Mouse (Mus musculus): ENCODE measurements around the gene Bricd5. TPM values are rescaled to one million over a fixed set of nuclear protein-coding genes. Genes with fewer than 3 reads are reported as not detected.

The Bricd5 gene
- polyA plus RNA-seq, 1 experiment from 2014 or later: 0.25 TPM

GRCm38 (mm10) chr17:24469336-24469909, 4.3 kb upstream of the Bricd5 start:
- H3K4me3 ChIP-seq: peak overlapping the region; percentile 95
- H3K9me3 ChIP-seq: no peaks in the 10 kb centered on the region
- no peaks in the 10 kb centered on the region for H3K27me3 ChIP-seq (ENCODE audit: poor library complexity, severe bottlenecking)
- H3K4me1 ChIP-seq: peaks cover 41% of the 10 kb centered on the region
- no peak for DNase-seq (ENCODE audit: extremely low spot score, low spot score)
- H3K27ac ChIP-seq: peak overlapping the region; percentile 93
- H3K36me3 ChIP-seq (replicated peaks): peaks cover 27% of the 10 kb centered on the region
- WGBS: 16% methylated on average over 7 of the region's 7 CpGs

GRCm38 (mm10) chr17:24469910-24470602, 3.6 kb upstream of the Bricd5 start, which contains the start of the genes E4f1 and Pgp:
TSS of gene E4f1 (minus strand) at chr17:24470313.
TSS of gene Pgp (plus strand) at chr17:24470392.
- H3K9me3 ChIP-seq: no peaks in the 10 kb centered on the region
- no peaks in the 10 kb centered on the region for H3K27me3 ChIP-seq (ENCODE audit: poor library complexity, severe bottlenecking)
- peak; percentile 98 for DNase-seq (ENCODE audit: extremely low spot score, low spot score)
- under 1% methylated on average over 75 of the region's 75 CpGs for WGBS
- H3K4me1 ChIP-seq: peaks cover 47% of the 10 kb centered on the region
- H3K27ac ChIP-seq: peak within 1 kb of the TSS; percentile 93
- H3K4me3 ChIP-seq: peak within 1 kb of the TSS; percentile 95
- peaks cover 34% of the 10 kb centered on the region for H3K36me3 ChIP-seq (replicated peaks)

- WGBS: under 1% methylated on average over 68 of the region's 68 CpGs
- DNase-seq (ENCODE audit: extremely low spot score, low spot score): peak; percentile 32
- H3K27ac ChIP-seq: peak overlapping the region; percentile 93
These were observed 2.8 kb upstream of the Bricd5 start for GRCm38 (mm10) chr17:24470701-24471527.

GRCm38 (mm10) chr17:24472512-24472911, 1.2 kb upstream of the Bricd5 start:
- Histone ChIP-seq H3K27ac (no peak overlapping the region), H3K4me1 (peaks cover 48% of the 10 kb centered on the region), H3K9me3 (no peaks in the 10 kb centered on the region), H3K4me3 (peak overlapping the region; percentile 95), H3K36me3 (replicated peaks) (peaks cover 58% of the 10 kb centered on the region), H3K27me3 (ENCODE audit: poor library complexity, severe bottlenecking) (no peaks in the 10 kb centered on the region)
- no peak for DNase-seq (ENCODE audit: extremely low spot score, low spot score)
- 97% methylated on average over 4 of the region's 4 CpGs for WGBS

More at GRCm38 (mm10) chr17:24470701-24471527, 2.8 kb upstream of the Bricd5 start:
- H3K9me3 ChIP-seq: no peaks in the 10 kb centered on the region
- peaks cover 47% of the 10 kb centered on the region for H3K4me1 ChIP-seq
- peaks cover 42% of the 10 kb centered on the region for H3K36me3 ChIP-seq (replicated peaks)
- H3K4me3 ChIP-seq: peak overlapping the region; percentile 95
- no peaks in the 10 kb centered on the region for H3K27me3 ChIP-seq (ENCODE audit: poor library complexity, severe bottlenecking)

GRCm38 (mm10) chr17:24474557-24474956, 873 bp downstream of the Bricd5 start:
- DNase-seq (ENCODE audit: extremely low spot score, low spot score): no peak
- Histone ChIP-seq H3K9me3 (no peaks in the 10 kb centered on the region), H3K4me1 (peaks cover 58% of the 10 kb centered on the region), H3K4me3 (no peak overlapping the region), H3K27me3 (ENCODE audit: poor library complexity, severe bottlenecking) (no peaks in the 10 kb centered on the region), H3K36me3 (replicated peaks) (peaks cover 61% of the 10 kb centered on the region), H3K27ac (0 out of 2 replicates have a peak overlapping the region, but pooled peaks have one; percentile 2)
- 72% methylated on average over 5 of the region's 5 CpGs for WGBS

- H3K9me3 ChIP-seq: no peaks in the 10 kb centered on the region
- H3K27me3 ChIP-seq (ENCODE audit: poor library complexity, severe bottlenecking): no peaks in the 10 kb centered on the region
- peaks cover 61% of the 10 kb centered on the region for H3K36me3 ChIP-seq (replicated peaks)
- WGBS: 95% methylated on average over 6 of the region's 6 CpGs
- H3K27ac ChIP-seq: no peak overlapping the region
- no peak for DNase-seq (ENCODE audit: extremely low spot score, low spot score)
- peaks cover 64% of the 10 kb centered on the region for H3K4me1 ChIP-seq
- peak overlapping the region; percentile 10; the same call in 1 of the 2 replicates for H3K4me3 ChIP-seq
These were observed 1.9 kb downstream of the Bricd5 start for GRCm38 (mm10) chr17:24475586-24475985.

- no peak for DNase-seq (ENCODE audit: extremely low spot score, low spot score)
- H3K9me3 ChIP-seq: no peaks in the 10 kb centered on the region
- H3K36me3 ChIP-seq (replicated peaks): peaks cover 61% of the 10 kb centered on the region
- H3K4me3 ChIP-seq: peak overlapping the region; percentile 10; the same call in 1 of the 2 replicates
- H3K27me3 ChIP-seq (ENCODE audit: poor library complexity, severe bottlenecking): no peaks in the 10 kb centered on the region
- H3K4me1 ChIP-seq: peaks cover 58% of the 10 kb centered on the region
- no peak overlapping the region for H3K27ac ChIP-seq
- WGBS: 94% methylated on average over 10 of the region's 10 CpGs
These were observed 2.5 kb downstream of the Bricd5 start for GRCm38 (mm10) chr17:24476022-24476776.

- DNase-seq (ENCODE audit: extremely low spot score, low spot score): no peak
- peaks cover 47% of the 10 kb centered on the region for H3K4me1 ChIP-seq
- H3K27ac ChIP-seq: no peak overlapping the region
- no peaks in the 10 kb centered on the region for H3K27me3 ChIP-seq (ENCODE audit: poor library complexity, severe bottlenecking)
- WGBS: 94% methylated on average over 20 of the region's 20 CpGs
- peaks cover 55% of the 10 kb centered on the region for H3K36me3 ChIP-seq (replicated peaks)
- no peaks in the 10 kb centered on the region for H3K9me3 ChIP-seq
- H3K4me3 ChIP-seq: peak overlapping the region; percentile 82; the same call in 1 of the 2 replicates
These were observed 3.6 kb downstream of the Bricd5 start for GRCm38 (mm10) chr17:24477053-24477984.

- peaks cover 47% of the 10 kb centered on the region for H3K36me3 ChIP-seq (replicated peaks)
- peak overlapping the region; percentile 98 for H3K27ac ChIP-seq
- 58% methylated on average over 11 of the region's 11 CpGs for WGBS
- no peaks in the 10 kb centered on the region for H3K9me3 ChIP-seq
- H3K27me3 ChIP-seq (ENCODE audit: poor library complexity, severe bottlenecking): no peaks in the 10 kb centered on the region
- H3K4me1 ChIP-seq: peaks cover 39% of the 10 kb centered on the region
- DNase-seq (ENCODE audit: extremely low spot score, low spot score): no peak
- H3K4me3 ChIP-seq: peak overlapping the region; percentile 82
These were observed 4.4 kb downstream of the Bricd5 start for GRCm38 (mm10) chr17:24477985-24478600.

- Histone ChIP-seq H3K4me1 (peaks cover 32% of the 10 kb centered on the region), H3K9me3 (no peaks in the 10 kb centered on the region), H3K36me3 (replicated peaks) (peaks cover 40% of the 10 kb centered on the region), H3K27me3 (ENCODE audit: poor library complexity, severe bottlenecking) (no peaks in the 10 kb centered on the region), H3K27ac (peak within 1 kb of the TSS; percentile 98), H3K4me3 (peak within 1 kb of the TSS; percentile 82)
- under 1% methylated on average over 48 of the region's 48 CpGs for WGBS
- peak; percentile 98 for DNase-seq (ENCODE audit: extremely low spot score, low spot score)
These were observed 5.1 kb downstream of the Bricd5 start, which contains the start of gene Mlst8 for GRCm38 (mm10) chr17:24478663-24479380. TSS of gene Mlst8 (minus strand) at chr17:24479078.

Data from forebrain, embryonic 10.5 days (tissue).